Comparison of ENCODE assay signal across 8 mouse cellular contexts in the genomic region with DNA sequence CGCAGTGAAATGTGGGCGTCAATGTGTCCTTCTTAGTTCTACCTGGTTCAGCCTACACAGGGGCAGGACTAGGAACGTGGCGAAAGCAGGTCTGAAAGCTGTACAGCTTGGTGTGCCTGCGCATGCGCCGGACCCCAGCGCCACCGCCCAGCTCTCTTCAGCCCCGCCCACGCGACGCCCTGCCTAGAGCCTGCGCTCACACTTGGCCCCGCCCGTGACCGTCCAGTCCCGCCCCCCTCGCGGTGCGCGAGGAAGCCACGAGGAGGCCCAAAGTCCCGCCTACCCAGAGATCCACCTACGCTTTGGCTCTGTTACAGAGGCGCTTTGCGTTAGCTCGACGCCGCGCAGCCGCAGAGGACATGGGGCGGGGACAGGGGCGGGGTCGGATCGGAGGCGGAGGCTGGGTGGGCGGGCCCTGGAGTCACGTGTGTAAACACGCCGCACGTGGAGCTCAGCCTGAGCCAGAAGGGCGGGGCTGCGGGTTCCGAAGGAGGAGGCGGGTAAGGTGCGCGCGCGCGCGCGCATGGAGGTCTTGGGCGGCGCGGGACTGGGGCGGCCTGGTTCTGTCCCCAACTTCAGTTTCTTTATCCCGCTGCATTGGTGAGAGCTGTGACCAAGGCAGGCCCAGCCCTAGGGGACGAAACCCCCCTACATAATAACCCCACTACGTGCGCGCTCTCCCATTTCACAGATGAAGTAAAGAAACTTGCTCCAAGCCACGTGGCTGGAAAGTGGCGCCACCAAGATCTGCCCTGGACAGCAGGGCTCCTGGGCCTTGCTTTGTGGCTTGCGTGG. TPM values are rescaled to one million over a fixed set of nuclear protein-coding genes. Genes with fewer than 3 reads are reported as not detected.
DNase-seq lines count a peak whose midpoint lies in the region; ATAC-seq and TF ChIP-seq lines count a peak whose summit lies in the region.

No protein-coding gene starts in this region.

- H3K4me3 ChIP-seq in hindbrain, embryonic 13.5 days: peak overlapping the region; percentile 42

- no peak for TF ChIP-seq CTCF in Patski (IDR thresholded peaks at IDR 0.05)

- H3K27me3 ChIP-seq in Patski: no peaks in the 10 kb centered on the region
- H3K27me3 ChIP-seq in hindbrain, embryonic 13.5 days: peaks cover 30% of the 10 kb centered on the region

- H3K4me1 ChIP-seq in hindbrain, embryonic 13.5 days (replicated peaks): peaks cover 16% of the 10 kb centered on the region

- POLR2A ChIA-PET in Patski (lab: Charles Lee): interaction anchor here (1.1 kb wide), 1 partner anchor 23 kb away, joined by 5 read pairs; the partner anchor contains the start of gene Ccne1

- CTCF ChIA-PET in Patski (lab: Charles Lee): interaction anchor here (0.8 to 2.1 kb wide), 3 partner anchors 17 to 46 kb away, joined by 3 to 5 read pairs (median 4); no protein-coding TSS in a partner anchor

- peak; percentile 96 for DNase-seq in Patski (ENCODE audit: low read depth, low spot score)
- DNase-seq in cerebellum, postnatal 14 days: peak; percentile 99
- DNase-seq in frontal cortex, postnatal 14 days (ENCODE audit: low spot score in 2 of 2): peak; percentile 98 to 99
- DNase-seq in layer of hippocampus, postnatal 25 days (ENCODE audit: extremely low spot score in 1 of 2, low spot score in 1 of 2): peak; percentile 96 to 97
- DNase-seq in lung, postnatal 25 days (ENCODE audit: low spot score): peak; percentile 99
- peak; percentile 97 for DNase-seq in retina, embryonic 14.5 days (ENCODE audit: low spot score)
- peak; percentile 100 for DNase-seq in thymus, postnatal 4 days

- WGBS in hindbrain, embryonic 13.5 days: under 1% methylated on average over 65 of the region's 65 CpGs

- H3K9ac ChIP-seq in hindbrain, embryonic 13.5 days: peak overlapping the region; percentile 69

- no peak overlapping the region for H3K27ac ChIP-seq in hindbrain, embryonic 13.5 days

- peak; percentile 96 for ATAC-seq in Patski
- peak; percentile 98 for ATAC-seq in hindbrain, embryonic 13.5 days (ENCODE audit: low FRiP score)

- H3K9me3 ChIP-seq in hindbrain, embryonic 13.5 days: no peaks in the 10 kb centered on the region

- H3K36me3 ChIP-seq in hindbrain, embryonic 13.5 days: no peaks in the 10 kb centered on the region

- in situ Hi-C loops in Patski (cut with MboI; ENCODE audit: low pct_unique_long_range_greater_than_20kb): loop anchor here (10.0 kb wide), 1 partner anchor 180 kb away; no protein-coding TSS in a partner anchor

- peak overlapping the region; percentile 74 for H3K4me2 ChIP-seq in hindbrain, embryonic 13.5 days

RNA-seq across cellular contexts. Expression of gene Ccne1, which starts 22.4 kb away (rescaled TPM):
- polyA plus RNA-seq in Patski (2021): 17.9 TPM
- polyA plus RNA-seq in hindbrain, embryonic 13.5 days (2015; fragmentation: Nextera tagmentation; extraction: Ambion mirVana): 15.9 and 16.1 TPM in 2 replicates
- total RNA-seq in layer of hippocampus, postnatal 25 days (2021): 10 to 100 TPM; 13.1 to 13.4 TPM
